Mouse (Mus musculus) lung, postnatal 4 days (tissue): ENCODE results near the gene Trim47.
"Not testable (repeated sequence)": the region's sequence is repeated elsewhere in the genome, so short reads cannot be mapped to it uniquely, and the experiment has no call there.

Source experiments
- DNase-seq, 2 experiments: peaks; one replicate each; pipeline ENCODE4 v3.0.0; 2021

Trim47 gene

DNA sequence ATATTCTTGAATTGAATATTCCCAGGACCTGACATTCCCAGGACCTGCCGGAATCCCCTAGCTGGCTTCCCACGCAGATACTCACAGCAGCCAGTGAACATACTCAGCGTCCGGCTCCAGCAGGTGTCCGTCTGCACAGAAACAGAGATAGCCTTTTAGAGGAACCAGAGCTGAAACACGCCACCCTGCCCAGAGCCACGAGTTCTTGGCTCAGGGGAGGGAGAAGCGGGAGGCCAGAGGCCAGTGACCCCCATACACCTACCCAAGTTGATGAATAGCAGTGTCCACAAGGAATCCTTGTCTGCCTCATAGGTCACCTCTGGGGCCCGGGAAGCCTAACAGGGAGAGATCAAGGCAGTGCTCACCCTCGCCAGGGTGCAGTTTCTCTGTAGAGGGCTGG, 7.2 kb upstream of the Trim47 start:
- DNase-seq, result no peak

DNA sequence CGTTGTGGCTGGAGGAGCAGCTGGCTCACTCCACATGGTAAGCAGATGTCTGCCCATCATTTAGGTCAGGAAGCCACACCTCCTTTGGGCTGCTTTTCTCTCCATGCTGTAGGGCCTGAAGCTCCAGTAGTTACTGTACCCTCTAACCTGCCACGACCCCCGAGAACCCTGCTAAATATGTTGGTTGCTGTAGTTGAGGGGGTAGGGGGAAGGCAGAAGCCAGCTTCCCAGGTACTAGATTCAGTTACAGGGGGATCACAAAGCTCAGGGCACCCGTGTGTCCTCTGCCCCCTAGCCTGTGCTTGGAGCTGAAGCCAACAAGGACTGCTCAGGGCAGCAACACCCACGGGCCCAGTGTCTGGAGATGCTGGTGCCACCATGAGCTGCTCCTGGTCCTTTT, 6.5 kb upstream of the Trim47 start:
- DNase-seq, result no peak

DNA sequence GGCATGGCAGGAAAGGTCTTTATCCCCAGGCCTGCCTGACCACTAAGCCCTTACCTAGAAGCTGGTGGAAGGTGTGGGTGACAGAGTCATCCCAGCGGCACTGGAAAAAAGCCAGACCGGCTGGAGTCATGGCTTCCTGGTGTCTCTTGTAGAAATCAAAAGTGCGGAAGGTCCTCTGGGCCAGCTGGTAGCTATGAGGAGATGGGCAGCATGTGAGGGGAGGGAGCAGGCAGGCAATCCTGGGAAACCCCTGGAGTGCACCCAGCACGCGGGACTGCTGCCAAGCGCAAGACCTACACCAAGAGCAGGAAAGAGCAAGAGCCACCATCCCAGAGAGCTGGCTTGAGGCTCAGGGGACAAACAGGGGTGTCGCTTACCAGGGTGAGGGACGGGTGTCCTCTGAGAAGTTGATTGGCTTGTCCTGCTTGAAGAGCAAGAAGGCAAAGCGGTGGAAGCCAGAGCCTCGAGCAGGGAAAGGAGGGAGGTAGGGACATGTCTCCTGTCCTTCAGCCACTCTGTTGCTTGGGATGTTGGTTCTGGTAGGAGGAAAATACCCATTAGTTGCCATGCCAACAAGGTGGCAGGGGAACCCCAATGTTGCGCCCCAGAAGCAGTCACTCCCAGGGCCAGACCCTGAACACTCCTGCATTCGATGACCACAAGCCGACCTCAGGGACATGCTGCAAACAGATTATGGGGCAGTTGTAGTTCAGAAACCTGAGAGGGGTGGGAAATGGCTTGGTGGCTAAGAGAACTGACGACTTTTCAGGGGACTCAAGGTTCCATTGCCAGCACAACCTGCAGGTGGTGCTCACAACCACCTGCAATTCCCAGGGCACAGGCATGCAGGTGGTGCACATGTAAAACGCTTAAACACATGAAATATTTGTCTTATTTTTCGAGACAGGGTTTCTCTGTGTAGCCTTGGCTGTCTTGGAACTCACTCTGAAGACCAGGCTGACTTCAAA, 5.6 kb upstream of the Trim47 start:
- peak in 1 of 2 experiments; percentile 56 for DNase-seq

DNA sequence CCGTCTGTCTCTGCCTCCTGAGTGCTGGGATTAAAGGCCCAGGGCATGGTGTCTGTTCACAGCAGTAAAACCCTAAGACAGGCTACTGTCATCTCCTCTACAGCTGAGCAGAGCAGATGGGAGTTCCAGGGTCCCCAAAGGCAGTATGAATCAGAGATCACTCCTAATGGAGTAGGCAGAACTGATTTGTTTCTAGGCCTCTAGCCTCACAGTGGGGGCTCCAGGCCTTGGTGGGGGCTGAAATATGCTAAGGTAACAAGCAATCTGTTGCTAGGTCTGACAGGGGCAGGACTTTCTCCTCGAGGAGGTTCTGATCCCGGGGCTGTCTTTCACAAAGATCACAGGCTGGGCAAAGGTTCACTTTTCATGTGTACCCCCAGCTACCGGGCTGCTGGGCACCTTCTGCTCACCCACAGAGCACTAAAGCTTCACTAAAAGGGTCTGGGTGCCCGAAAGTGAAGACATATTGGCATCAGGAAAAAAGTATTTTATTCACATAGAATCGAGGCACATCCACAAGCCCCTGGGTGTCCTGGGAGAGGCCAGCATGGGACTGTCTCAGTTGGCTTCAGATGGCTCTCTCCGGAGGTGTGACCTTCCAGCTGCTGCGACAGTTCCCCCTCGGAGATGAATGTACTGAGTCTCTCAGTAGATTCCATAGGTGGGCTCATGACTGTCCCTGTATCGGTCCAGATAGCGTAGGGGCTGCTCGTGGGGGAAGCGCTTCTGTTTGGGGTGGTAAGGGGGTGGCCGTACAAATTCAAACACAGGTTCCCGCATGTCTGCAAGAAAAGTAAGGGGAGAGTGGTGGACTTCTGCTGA, 4.5 kb upstream of the Trim47 start:
- peak in 1 of 2 experiments; percentile 23 for DNase-seq

DNA sequence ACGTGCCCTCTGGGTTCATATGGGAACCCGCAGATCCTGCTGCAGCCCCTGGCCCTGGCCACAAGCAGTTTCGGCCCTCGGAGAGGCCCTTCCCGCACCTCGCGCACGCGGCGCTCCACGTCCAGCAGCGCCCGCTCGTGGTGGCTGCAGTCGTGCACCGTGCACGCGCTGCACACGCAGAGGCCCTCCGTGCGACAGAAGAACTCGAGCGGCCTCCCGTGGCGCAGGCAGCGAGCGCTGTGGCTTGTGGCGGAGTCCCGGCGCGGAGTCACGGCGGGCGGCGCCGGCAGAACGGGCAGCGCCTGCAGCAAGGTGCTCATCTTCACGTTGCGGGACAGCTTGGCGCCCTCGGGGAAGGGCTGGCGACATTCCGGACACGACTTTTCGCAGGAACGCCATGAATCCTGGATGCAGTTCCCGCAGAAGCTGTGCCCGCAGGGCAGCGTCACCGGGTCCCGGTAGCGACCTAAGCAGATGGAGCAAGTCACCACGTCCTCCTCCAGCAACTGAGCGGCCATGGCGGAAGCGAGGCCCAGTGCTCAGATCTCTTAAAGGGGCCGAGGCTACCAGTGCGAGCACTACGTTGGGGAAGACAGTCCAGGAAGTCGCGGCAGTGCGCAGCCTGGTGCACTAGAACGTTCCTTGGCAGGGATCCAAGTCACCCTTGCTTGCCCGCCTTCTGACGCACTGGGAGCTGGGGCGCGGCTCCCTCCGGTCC, 3.6 kb upstream of the Trim47 start, which contains the start of gene Trim65:
Trim65 (minus strand) TSS at position 641 of the 718 bp plus-strand sequence.
- DNase-seq, result peak; percentile 93 to 94

DNA sequence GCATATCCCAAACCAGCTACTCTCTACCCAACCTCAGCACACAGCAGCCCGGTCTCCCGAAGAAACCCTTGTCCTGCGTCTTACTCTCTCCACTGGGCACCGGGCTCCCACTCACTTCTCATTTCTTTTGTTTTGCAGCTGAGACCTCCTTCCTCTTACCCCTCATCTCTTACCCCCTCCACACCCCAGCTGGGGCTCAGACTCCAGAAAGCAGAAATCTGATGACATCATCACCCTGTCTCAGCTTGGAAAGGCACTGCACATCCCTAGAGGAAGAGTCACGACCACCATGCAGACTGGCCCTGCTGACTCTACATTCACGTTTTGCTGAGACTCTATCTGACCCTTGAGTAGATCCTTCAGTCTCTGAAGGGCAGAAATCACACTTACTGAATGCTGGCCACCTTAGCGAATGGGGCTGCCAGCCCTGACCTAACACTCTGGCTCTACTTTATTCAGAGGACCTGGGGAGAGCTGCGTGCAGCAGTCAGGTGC, 3.0 kb upstream of the Trim47 start:
- DNase-seq, result peak in 1 of 2 experiments; percentile 25

DNA sequence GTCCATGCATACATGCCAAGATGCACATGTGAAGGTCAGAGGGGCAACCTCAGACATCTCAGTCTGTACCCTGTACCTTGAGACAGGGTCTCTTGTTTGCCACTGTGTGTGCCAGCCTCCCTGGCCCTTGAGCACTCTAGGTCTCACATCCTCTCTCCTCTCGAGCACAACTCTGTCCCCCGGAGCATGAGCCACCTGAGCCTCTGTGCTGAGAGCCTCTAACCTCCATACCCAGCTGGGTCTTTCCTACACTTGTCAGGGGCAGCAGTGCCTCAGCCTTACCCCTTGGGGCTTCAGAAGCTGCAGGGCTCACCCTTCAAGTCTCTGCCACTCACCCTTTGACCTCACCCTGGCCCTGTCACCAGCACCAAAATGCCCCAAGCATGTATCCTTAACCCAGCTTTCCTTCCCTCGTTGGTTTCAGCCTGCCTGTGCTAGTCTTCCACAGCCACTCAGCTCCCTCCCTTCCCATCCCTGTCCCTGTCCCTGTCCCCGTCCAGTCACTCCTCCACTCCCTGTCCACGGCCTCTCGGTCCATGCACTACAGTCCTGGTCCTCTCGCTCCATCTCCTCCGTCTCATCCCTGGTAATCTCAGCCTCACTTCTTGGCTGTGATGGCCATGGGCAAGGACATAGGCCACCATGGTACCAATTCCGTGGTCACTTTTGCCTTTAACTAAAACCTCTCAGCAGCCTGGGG, 2.2 kb upstream of the Trim47 start:
- DNase-seq, result no peak

DNA sequence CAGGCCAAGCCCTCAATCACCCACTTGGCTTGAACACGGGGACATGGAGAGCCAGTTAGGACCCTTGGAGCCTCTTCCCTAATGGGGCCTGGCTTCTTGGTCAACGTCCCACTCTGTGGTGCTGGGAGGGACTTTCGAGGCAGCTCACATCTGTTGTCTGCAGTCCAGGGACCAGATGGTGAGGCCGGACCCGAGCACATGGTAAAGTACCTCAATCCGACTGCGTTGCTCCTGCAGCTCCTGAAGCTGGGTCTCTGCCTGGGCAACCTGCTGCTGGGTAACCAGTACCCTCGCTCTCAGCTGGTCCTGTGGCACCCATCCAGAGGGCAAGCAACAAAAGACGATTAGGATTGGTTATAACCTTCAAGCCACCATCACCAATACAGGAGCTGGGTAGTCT, 976 bp upstream of the Trim47 start:
- DNase-seq, result peak in 1 of 2 experiments; percentile 65

DNA sequence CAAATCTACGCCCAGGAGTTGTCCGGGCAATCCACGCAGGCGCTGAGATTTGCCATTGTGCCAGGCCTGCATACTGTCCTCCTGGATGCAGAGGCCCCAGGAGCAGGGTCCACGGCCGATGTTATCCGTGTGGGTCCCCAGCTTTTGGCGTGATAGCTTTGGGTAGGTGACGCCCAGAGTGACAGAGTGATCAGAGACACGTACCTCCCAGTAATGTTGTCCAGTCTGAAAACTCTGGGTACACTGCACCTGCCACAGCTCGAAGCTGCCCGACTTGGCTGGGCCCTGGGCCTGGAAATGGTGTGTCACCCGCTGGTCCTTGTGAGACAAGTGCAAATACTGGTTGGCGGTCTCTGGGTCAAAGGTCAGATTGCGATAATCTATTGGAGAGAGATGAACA, 749 bp downstream of the Trim47 start:
- DNase-seq, result no peak

DNA sequence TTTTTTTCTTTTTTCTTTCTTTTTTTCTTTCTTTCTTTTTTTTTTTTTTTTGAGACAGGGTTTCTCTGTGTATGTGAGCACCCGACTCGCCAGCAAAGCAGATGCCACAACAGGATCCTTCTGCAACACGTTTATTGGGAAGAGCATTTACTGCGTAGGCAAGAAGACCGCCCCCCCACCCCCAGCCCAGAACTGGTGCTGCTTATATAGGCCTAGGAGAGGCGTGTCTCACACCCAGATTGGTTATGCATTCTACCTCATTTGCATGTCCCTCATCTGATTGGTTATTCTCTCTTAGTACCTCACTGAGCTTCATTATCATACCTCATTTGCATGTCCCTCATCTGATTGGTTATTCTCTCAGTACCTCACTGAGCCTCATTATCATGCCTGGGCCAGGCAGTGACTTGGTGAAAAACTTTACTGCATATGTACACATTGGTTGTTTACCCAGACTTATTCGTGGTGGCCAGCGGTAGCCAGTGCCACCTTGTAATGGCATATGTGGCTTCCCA, 5.2 kb downstream of the Trim47 start:
- not testable (repeated sequence) for DNase-seq

DNA sequence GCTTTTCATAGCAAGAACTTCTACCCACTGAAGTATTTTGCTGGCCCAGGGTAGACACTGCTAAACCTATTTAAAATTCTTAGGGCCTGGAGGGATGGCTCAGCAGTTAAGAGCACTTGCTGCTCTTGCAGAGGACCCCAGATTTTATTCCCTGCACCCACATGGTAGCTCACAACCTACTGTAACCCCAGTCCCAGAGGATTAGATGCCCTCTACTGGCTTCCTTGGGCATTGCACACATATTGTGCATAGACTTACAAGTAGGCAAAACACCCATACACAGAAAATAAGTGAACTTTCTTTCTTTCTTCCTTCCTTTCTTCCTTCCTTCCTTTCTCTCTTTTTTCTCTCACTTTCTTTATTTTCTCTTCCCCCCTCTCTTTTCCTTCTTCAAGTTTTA, 9.2 kb downstream of the Trim47 start:
- DNase-seq, result no peak

DNA sequence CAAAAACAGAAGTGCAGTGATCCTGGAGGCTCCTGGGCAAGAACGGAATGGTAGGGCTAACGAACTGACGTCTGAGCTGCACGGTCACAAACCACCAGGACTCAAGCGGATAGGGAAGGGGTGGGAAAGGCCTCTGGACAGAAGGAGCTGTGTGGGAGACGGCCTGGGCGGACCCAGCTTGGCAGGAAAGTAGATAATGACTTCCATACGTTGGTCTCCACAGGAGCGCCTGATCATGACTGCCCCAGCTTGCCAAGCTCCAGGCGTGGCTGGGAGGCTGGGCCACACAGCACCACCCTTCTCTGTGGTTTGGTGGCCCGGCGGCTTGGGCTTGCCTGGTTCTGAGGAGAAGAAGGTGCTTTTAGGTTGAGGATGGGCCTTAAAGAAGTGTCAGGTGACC, 9.8 kb downstream of the Trim47 start:
- peak in 1 of 2 experiments; percentile 25 for DNase-seq

DNA sequence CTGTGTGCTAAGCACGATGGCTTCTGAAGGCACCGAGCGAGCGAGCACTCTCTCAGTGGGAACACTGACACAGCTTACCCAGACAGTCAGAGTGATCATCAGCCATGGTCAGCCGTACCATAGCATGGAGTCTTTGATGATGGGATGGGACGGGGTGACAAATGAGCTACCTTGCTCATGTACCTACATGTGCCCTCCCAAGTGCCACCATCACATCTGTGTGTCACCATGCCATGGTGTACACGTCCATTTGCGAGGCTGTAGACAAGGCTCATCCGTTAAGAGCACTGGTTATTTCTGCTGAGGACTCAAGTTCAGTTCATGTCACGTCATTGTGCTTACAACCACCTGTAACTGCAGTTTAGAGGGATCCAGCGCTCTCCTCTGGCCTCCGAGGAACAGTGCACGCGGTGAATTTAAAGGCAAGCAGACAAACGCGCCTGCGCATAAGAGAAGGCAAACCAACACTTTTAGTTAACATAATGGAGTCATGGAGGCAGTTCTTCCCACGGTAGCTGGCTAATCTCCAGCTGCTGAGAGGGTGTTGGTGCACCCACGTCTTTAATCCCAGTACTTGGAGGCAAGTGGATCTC, 15.3 kb downstream of the Trim47 start:
- peak in 1 of 2 experiments; percentile 24 for DNase-seq

DNA sequence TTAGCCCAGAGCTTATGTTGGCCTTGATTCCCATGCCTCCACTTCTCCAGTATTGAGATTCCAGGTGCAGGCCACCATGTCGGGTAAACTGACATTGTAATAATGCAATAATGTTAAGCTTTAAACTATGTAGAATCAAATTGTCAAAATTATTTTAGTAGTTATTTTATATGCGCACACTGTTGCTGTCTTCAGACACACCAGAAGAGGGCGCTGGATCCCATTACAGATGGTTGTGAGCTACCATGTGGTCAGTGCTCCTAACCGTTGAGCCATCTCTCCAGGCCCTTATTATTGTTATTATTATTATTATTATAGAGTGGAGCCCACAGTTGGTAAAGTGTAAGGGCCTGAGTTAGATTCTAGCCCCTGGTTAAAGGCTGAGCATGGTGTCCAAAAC, 15.9 kb downstream of the Trim47 start:
- no peak for DNase-seq

DNA sequence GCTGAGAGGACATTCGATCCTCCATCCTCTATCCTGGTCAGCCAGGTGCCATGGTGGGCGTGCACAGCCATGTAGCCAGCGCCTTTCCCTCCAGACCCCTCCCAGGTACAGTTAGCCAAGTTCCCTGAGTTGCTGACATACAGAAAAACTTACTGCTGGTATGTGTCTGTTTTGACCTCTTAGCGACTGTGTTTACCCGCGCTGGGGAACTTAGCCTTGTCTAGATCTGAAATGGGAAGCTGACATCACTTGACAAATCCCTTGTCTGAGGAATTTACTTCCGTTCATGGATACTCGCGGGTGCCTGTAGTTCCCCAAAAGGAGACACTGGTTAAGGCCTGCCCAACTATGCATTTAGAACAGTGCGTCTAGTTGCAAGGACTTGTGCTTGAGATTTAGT, 16.5 kb downstream of the Trim47 start:
- peak; percentile 55 to 60 for DNase-seq

DNA sequence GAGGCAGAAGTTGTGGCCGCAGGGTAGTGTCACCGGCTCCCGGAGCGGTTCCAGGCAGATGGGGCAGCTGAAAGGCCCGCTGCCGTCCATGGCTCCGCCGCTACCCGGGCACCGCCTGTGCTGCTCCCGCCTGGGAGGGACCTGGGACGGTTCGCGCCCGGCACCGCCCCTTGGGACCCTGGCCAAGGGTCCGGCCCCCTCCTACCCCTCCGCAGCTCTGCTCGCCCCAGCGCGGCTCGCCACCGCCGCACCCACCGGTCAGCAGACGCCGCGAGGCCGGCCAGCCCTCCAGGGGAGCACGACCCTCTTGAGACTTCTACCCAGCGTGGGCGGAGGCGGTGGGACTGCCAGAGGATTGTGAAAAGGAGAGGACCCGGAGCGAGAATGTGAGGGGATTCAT, 16.9 kb downstream of the Trim47 start:
- peak; percentile 83 to 90 for DNase-seq

DNA sequence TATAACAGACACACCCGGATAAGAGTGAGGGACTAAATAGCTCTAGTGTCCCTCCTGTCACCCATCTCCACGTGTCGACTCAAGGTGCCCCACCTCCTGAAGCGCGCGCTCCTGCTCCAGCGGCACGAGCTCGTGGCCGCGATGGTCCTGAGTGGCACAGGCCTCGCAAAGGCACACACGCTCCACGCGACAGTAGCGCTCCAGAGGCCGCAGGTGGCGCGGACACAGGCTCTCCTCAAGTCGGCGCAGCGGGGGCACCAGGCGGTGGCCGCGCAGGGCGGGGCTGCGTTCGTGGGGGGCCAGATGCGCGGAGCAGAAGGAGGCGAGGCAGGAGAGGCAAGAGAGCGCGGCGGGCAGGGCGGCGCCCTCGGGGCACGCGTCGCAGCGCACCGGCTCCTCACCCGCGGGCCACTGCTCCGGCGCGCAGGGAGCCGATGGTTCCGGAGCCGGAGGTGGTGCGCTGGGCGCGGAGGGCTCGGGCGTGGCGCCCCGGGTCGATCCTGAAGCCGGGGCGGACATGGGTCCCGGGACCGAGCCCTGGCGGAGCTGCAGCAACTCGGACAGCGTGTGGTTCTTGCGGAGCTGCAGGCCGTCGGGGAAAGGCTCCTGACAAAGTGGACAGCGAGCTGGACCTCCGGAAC, 17.4 kb downstream of the Trim47 start:
- DNase-seq, result peak; percentile 55 to 67

DNA sequence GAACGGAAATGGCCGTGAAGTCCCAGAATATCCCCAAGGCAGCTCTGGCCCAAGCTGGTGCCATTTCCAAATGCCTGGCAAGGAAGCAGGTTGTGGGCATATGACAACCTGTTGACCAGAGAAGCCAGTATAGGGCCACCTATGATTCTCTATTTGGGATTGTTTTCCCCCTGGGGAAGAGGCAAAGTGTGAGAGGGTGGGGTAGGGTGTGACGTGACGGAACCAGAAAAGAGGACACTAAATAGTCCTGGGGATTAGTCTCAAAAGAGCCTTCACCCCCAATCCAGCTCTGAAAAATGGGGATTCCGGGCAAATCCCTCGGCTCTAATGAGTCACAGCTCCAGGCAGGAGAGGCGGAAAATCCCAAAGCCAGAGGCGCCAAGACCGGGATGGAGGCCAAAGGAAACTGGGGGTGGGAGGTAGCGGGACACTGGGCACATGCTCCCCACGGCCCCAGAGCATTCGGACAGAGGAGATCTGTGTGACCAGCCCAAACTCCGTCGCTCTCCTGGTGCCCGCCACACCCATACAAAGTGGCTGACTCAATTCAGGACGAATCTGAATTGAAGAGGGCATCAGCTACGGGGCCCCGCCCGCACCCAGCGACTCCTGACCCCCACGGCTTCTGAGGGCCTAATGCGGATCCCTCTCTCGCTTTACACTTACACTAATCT, 18.4 kb downstream of the Trim47 start:
- DNase-seq, result peak; percentile 64 to 67

DNA sequence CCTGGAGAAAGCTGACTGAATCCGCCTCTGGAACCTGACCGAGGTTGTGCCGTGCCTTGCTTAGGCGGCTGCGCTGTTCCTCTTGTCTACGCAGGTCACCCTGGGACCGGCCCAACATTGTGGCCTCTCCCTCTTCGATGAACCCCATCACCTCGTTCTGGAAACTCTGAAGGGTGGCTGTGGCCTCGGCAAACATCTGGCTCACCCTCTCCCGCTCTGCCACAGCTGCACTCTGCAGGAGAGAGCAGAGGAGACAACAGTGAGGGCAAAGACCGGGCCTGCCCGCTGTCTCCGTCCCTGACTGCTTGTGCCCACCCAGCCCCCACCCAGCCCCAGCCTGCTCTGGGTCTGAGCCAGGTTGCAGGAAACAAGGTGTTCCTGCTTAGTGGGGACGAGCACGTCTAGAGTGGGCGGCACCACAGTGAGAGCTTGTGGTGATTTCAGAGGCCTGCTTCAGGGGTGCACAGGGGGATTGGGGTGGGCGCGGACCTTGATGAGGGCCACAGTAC, 19.2 kb downstream of the Trim47 start:
- no peak for DNase-seq
